Mouse (Mus musculus) c-Kit-positive CD71-negative TER-119-negative erythroid progenitor cells, embryonic 14.5 days (primary cell): ENCODE data around the gene Rtn2.
"Not testable (repeated sequence)": the region's sequence is repeated elsewhere in the genome, so short reads cannot be mapped to it uniquely, and the experiment has no call there.

Experiments
- DNase-seq: peaks from one replicate; pipeline ENCODE4 v3.0.0-alpha.2; 2013; ENCODE audit warnings: low read depth

The Rtn2 gene

GRCm38 (mm10) chr7:19268993-19269681 is 13.3 kb upstream of the Rtn2 start:
- no peak for DNase-seq

DNA sequence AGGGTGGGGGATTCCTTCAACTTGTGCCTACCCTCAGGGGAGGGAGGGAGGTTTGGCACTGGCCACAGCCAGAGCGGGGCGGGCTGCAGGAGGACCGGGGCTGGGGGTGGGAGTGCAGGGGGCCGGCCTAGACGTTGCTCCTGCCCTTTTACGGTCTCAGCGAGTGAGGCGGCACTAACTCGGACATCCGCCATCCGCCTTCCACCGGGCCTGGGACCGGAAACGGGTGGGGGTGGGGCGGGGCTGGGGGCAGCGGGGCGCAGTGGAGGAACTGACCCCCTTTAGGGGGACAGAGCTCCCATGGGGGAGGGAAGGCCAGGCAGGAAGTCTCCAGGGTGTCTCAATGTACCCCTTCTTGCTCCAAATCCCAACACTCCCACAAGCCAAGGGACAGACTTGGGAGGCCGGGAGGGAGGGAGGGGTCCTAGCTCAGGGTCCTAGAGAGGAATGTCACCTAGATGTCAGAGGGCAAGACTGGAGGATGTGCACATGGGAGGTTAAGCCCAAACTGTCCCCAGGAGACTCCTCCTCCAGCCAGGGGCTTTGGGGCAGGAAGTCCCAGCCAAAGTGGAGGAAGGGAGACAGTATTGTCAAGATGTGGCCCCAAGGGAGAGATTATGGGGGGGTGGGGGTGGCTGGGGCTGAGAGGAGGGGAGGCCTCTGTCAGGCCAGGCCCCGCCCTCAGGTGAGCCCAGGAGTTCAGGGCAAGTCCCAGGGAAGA is 12.5 kb upstream of the Rtn2 start:
- no peak for DNase-seq

GRCm38 (mm10) chr7:19270509-19271237 is 11.8 kb upstream of the Rtn2 start:
- DNase-seq = no peak

DNA sequence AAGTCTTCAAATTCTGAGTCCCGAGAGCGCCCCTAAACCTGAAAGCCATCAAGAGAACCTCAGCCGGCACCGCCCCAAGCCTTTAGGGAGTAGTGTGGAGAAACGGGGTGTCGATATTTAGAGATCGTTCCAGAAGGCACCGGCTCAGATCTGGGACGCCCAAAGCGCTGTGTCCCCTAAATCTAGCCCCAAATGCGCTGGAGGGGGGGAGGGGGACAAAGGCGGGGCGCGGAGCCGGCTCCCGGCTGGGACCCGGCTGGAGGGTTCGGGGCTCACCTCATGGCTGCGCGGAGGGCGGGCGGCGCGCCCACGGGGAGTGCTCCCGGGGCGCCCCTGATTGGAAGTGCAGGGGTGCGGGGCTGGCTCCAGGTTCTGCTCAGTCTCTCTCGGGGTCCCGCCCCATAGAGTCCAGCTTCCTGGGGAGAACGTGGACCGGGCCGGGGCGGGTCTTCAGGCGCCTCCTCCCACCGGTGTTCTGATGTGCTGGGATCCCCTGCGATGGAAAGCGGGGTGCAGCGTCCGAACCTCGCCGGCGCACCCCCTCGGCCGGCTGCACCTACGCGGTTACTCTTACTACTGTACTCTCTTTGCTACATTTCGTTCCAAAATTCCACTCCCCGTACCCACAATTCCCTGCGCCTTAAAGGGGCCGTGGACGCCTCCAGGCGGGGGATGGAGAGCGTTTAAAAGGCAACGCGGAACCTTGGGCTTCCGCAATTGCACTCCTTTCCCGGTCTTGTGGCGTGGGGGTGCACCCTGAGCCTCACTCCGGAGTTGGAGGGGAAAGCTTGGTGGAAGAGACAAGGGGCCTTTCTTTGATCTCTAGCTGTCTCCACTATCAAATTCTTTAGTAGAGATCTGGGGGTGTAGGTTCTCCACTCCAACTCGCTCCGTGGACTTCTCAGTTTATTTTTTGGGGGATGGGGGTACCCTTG is 10.9 kb upstream of the Rtn2 start, which contains the start of gene Vasp:
Gene Vasp, minus strand, starts transcription at position 580 of the 935 bp plus-strand sequence.
- peak; percentile 86 for DNase-seq

- peak; percentile 78 for DNase-seq
These were observed 10.2 kb upstream of the Rtn2 start for GRCm38 (mm10) chr7:19272173-19272764.

- no peak for DNase-seq
These were observed 6.2 kb upstream of the Rtn2 start for GRCm38 (mm10) chr7:19276253-19276652.

DNA sequence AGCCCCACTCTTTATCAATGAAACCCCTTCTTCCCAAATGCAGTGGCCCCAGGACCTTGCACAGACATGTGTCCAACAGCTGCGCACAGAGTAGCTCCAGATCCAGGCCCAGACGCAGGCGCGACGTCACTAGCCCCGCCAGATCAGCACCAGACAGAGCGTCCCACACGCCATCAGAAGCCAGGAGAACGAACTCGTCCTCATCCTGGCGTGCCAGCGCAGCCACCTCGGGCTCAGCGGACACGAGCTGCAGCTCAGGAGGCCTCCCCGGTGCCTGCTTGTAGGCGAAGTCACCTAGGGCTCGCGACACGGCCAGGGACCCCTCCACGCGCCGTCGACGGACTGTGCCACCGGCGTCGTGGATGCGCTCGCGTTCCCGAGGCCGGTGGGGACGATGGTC is 3.4 kb upstream of the Rtn2 start:
- DNase-seq = no peak

DNA sequence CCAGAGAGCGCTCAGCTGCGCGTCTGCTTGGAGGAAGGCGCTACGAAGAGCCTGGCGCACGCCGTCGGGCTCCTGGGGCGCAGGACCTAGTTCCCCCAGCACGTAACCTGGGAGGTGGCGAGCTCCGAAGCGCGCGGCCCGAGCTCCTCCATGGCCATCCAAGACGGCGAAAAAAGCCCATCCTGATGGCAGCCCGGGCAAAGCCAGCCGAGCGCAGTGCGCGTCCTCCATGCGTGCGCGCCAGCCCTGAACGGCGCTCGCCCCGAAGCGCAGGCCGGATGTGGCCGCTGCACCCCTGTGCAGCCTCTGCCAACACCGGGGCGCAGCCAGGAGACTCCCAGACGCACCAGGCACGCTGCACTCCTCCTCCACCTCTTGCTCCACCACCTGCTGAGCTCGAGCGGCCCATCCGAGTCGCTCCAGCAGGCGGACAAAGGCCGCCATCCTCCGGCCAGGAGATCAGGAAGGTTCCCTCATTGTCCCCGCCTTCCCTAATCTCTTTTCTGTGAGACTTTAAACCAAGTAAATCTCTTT is 2.8 kb upstream of the Rtn2 start, which contains the start of gene Ppm1n:
Gene Ppm1n, minus strand, starts transcription at position 484 of the 534 bp plus-strand sequence.
- DNase-seq = no peak

GRCm38 (mm10) chr7:19281680-19282304 is 632 bp upstream of the Rtn2 start:
- DNase-seq = not testable (repeated sequence)

DNA sequence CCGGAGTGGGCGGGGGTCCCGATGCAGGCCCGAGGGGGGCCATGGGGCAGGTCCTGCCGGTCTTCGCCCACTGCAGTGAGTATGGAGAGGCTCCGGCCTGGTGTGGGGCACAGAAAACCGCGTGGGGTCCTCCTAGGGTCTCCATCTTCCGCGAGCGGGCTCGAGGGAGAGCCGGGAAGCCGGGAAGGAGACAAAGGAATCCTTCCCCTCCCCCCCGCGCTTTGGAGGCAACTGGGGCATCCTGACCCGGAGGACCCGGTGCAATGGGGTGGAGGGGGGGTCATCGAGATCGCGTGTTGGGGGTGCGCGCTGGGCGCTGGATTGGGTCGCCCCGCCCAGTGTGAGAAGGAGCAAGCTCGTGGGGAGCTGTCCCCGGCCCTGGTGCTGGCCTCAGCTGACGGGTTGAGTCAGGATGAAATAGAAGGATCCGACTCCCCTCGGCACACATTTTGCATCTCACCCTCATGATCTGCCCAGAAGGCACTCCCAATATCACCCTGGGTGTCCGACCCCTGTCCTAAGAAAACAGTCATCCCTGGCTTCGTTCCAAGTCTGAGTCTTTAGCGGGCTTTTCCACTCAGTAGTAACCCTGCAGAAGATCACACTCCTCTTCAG is 474 bp downstream of the Rtn2 start:
- DNase-seq = no peak

DNA sequence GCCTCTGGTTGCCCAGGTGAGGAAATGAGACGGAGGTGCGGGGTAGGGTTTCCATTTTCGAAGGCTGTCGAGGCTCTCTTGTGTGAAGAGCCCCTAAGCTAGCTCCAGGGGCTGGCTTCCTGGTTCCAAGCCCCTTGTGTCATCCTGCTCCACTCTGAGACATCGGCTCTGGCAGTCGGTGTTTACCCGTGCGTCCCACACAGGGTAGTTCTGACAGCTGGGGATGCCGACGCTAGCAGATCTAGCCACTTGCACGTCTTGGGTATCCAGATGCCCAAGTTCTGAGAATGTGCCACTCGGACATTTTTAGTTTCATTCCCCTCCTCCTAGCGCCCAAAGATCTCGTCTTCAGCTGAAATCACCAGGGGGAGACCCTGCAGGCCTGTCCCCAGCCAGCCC is 981 bp downstream of the Rtn2 start:
- no peak for DNase-seq

DNA sequence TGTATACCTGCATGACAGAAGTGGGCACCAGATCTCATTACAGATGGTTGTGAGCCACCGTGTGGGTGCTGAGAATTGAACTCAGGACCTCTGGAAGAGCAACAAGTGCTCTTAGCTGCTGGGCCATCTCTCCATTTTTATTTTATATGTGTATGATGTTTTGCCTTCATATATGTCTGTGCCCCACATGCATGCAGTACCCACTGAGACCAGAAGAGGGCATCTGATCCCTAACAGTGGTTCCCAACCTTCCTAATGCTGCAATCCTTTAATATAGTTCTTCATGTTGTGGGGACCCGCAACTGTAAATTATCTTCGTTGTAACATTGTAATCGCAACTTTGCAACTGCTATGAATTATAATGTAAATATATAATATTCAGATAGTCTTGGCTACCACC is 2.3 kb downstream of the Rtn2 start:
- DNase-seq = no peak

DNA sequence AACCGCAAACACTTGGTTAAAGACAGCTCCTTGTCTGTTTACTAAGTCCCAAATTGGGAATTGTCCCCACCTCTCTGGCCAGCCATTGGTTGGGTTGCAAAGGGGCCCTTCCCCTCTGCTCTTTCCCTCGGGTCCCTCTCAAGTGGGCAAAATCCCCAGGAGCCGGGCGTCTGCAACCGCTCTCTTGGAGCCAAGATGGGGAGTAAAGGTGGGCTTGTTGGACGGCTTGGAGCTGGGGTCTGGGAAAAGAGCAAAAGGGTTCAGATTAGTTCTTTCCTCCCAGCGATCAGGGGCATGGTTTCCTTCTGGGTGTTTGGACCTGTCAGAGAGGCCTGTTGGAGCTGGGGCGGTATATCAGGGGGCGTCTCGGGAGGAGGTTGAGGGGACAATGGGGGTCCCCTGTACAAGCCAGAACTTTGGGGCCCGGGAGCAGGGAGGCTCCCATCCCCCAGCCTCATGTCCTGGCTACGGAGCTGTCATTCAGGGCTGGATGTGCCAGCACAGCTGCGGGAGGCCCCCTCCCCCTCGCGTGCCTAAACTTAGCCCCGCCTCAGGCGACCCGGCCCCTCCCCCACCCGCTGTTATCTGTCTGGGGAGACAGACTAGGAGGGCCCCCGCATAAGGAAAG is 8.7 kb downstream of the Rtn2 start:
- no peak for DNase-seq

DNA sequence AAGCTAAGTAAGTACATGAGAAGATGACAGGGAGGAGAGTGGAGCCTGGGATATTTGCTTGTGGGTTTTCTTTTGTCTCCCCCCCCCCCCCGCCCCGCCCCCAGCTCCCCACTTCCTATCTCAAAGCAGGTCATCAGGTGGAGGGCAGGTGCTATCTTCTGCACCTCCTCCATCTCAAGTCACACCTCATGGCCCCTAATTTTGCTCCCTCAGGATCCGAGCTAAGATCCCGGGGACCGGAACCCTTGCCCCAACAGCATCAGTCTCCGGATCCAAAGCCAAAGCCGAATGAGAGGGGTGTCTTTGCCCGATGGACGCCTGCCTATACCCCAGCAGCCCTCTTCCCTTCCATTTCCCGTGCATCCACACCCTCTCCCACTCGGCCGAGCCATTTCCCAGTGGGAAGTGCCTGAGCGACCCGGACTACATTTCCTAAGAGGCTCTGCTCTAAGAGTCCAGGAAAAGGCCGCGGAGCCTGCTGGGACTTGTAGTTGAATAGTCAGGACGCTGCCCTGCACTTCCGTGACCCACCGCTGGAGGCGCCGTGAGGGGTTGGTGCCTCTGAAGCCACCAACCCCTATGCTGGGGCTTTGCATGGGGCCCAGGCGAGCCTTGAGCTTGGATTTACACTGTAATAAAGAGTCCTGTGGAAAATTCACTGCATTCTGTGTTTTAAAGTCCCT is 13.2 kb downstream of the Rtn2 start:
- DNase-seq = no peak

- DNase-seq = no peak
These were observed 14.6 kb downstream of the Rtn2 start for GRCm38 (mm10) chr7:19297034-19297433.

- no peak for DNase-seq
These were observed 15.4 kb downstream of the Rtn2 start for GRCm38 (mm10) chr7:19297794-19298193.

DNA sequence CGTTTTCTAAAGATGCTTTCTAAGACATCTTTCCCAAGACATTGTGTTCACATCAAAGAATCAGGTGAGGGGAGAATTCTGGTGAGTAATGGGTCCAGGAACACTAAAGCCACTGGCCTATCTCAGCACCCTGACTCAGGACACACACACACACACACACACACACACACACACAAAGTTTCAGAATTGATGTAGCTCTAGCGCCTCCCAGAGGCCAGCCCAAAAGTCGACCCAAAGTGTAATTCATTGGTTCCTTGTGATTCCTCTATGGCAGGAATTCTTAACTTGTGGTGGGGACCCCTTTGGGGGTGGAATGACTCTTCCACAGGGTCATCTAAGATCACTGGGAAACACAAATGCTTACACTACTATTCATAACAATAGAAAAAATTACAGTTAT is 16.8 kb downstream of the Rtn2 start:
- no peak for DNase-seq

- DNase-seq = no peak
These were observed 18.3 kb downstream of the Rtn2 start for GRCm38 (mm10) chr7:19300501-19301421.
